8 mouse cellular contexts compared by ENCODE assay signal in genomic region chr4:108878963-108879822, GRCm38 (mm10). TPM values are rescaled to one million over a fixed set of nuclear protein-coding genes. Genes with fewer than 3 reads are reported as not detected.
DNase-seq lines count a peak whose midpoint lies in the region; ATAC-seq and TF ChIP-seq lines count a peak whose summit lies in the region.

TSS of gene Rab3b (plus strand) at chr4:108879063.

- H3K9ac ChIP-seq in forebrain, postnatal 0 days = peak within 1 kb of the TSS; percentile 73
- peak within 1 kb of the TSS; percentile 75 for H3K9ac ChIP-seq in hindbrain, embryonic 11.5 days (ENCODE audit: low read depth, low read length)
- H3K9ac ChIP-seq in lung, embryonic 16.5 days (ENCODE audit: low read length) = peak within 1 kb of the TSS; percentile 52; the same call in 1 of the 2 replicates

- H3K36me3 ChIP-seq in forebrain, postnatal 0 days (ENCODE audit: insufficient read depth) = no peaks in the 10 kb centered on the region
- no peaks in the 10 kb centered on the region for H3K36me3 ChIP-seq in hindbrain, embryonic 11.5 days (ENCODE audit: control insufficient read depth, insufficient read depth, low read length)
- no peaks in the 10 kb centered on the region for H3K36me3 ChIP-seq in lung, embryonic 16.5 days (ENCODE audit: control insufficient read depth, insufficient read depth, low read length)

- H3K9me3 ChIP-seq in forebrain, postnatal 0 days (ENCODE audit: low read length) = no peaks in the 10 kb centered on the region
- no peaks in the 10 kb centered on the region for H3K9me3 ChIP-seq in hindbrain, embryonic 11.5 days (ENCODE audit: control insufficient read depth, low read length)
- H3K9me3 ChIP-seq in lung, embryonic 16.5 days (ENCODE audit: control insufficient read depth, low read length) = no peaks in the 10 kb centered on the region

- H3K4me2 ChIP-seq in forebrain, postnatal 0 days (ENCODE audit: low read depth) = peak within 1 kb of the TSS; percentile 90
- H3K4me2 ChIP-seq in hindbrain, embryonic 11.5 days (replicated peaks; ENCODE audit: low read depth, low read length) = peak within 1 kb of the TSS; percentile 98
- peak within 1 kb of the TSS; percentile 94 for H3K4me2 ChIP-seq in lung, embryonic 16.5 days (ENCODE audit: low read depth, low read length)

- peak within 1 kb of the TSS; percentile 74 for H3K27ac ChIP-seq in forebrain, postnatal 0 days (ENCODE audit: low read depth, low read length)
- H3K27ac ChIP-seq in hindbrain, embryonic 11.5 days (ENCODE audit: low read depth, low read length) = 0 out of 2 replicates have a peak within 1 kb of the TSS, but pooled peaks have one; percentile 4
- H3K27ac ChIP-seq in lung, embryonic 16.5 days (ENCODE audit: low read length) = no peak within 1 kb of the TSS

- ATAC-seq in forebrain, postnatal 0 days = peak; percentile 90
- ATAC-seq in hindbrain, embryonic 11.5 days (ENCODE audit: low FRiP score) = peak; percentile 91
- peak; percentile 92 for ATAC-seq in lung, embryonic 16.5 days (ENCODE audit: low read depth)

- peak within 1 kb of the TSS; percentile 69 for H3K4me3 ChIP-seq in forebrain, postnatal 0 days (ENCODE audit: low read depth, low read length)
- H3K4me3 ChIP-seq in hindbrain, embryonic 11.5 days (ENCODE audit: low read depth, low read length) = peak within 1 kb of the TSS; percentile 69
- peak within 1 kb of the TSS; percentile 54 for H3K4me3 ChIP-seq in lung, embryonic 16.5 days (ENCODE audit: low read length)

- no peaks in the 10 kb centered on the region for H3K27me3 ChIP-seq in forebrain, postnatal 0 days (ENCODE audit: insufficient read depth, low read length)
- H3K27me3 ChIP-seq in hindbrain, embryonic 11.5 days (ENCODE audit: control insufficient read depth, insufficient read depth, low read length) = no peaks in the 10 kb centered on the region
- H3K27me3 ChIP-seq in lung, embryonic 16.5 days (ENCODE audit: control insufficient read depth, insufficient read depth, low read depth, low read length) = no peaks in the 10 kb centered on the region

- DNase-seq in T-cell, adult 2 months (ENCODE audit: low spot score) = peak; percentile 30
- peak; percentile 16 for DNase-seq in cerebellum, adult 8-10 months
- DNase-seq in forebrain, postnatal 0 days = peak; percentile 81
- peak; percentile 83 for DNase-seq in hindbrain, embryonic 11.5 days (ENCODE audit: low spot score)
- DNase-seq in layer of hippocampus, adult 9-10 months (ENCODE audit: low spot score) = peak; percentile 12
- DNase-seq in ovary, postnatal 14 days (ENCODE audit: low spot score) = peak; percentile 18
- peak; percentile 71 for DNase-seq in thymus, postnatal 14 days

- WGBS in forebrain, postnatal 0 days = 2% methylated on average over 46 of the region's 46 CpGs
- WGBS in hindbrain, embryonic 11.5 days = under 1% methylated on average over 46 of the region's 46 CpGs
- 1% methylated on average over 46 of the region's 46 CpGs for WGBS in lung, embryonic 16.5 days

- TF ChIP-seq CTCF in forebrain, postnatal 0 days (IDR thresholded peaks at IDR 0.05; ENCODE audit: low read depth) = no peak

- H3K4me1 ChIP-seq in forebrain, postnatal 0 days (ENCODE audit: insufficient read depth) = no peaks in the 10 kb centered on the region
- H3K4me1 ChIP-seq in hindbrain, embryonic 11.5 days (replicated peaks; ENCODE audit: control insufficient read depth, insufficient read depth, low read length) = 0 out of 2 replicates have a peak, but pooled peaks cover 2% of the 10 kb centered on the region
- H3K4me1 ChIP-seq in lung, embryonic 16.5 days (replicated peaks; ENCODE audit: control insufficient read depth, insufficient read depth, low read length) = no peaks in the 10 kb centered on the region

RNA-seq across cellular contexts. Expression of gene Rab3b, which starts in this region (rescaled TPM):
- 70.2 and 86.2 TPM in 2 replicates for total RNA-seq in forebrain, postnatal 0 days (2014; rRNA removed)
- polyA plus RNA-seq in forebrain, postnatal 0 days (2015; fragmentation: Nextera tagmentation; extraction: Ambion mirVana) = 287 and 298 TPM in 2 replicates
- 35.3 and 36.4 TPM in 2 replicates for polyA plus RNA-seq in hindbrain, embryonic 11.5 days (2014; fragmentation: Nextera tagmentation; extraction: Ambion mirVana)
- 6.5 and 8.4 TPM in 2 replicates for polyA plus RNA-seq in lung, embryonic 16.5 days (2015; fragmentation: Nextera tagmentation; extraction: Ambion mirVana)

Comparison
In these comparisons a context has a peak if more than half of its experiments do, and no peak if none do; other contexts are left out.
1. DNase-seq: peak in every context shown above with its lines; median percentile 83 in hindbrain, embryonic 11.5 days; 81 in forebrain, postnatal 0 days; 71 in thymus, postnatal 14 days; 30 in T-cell, adult 2 months; 18 in ovary, postnatal 14 days; 16 in cerebellum, adult 8-10 months; 12 in layer of hippocampus, adult 9-10 months.